Mouse (Mus musculus) kidney, embryonic 14.5 days (tissue): ENCODE data around the gene Timm23. TPM values are rescaled to one million over a fixed set of nuclear protein-coding genes. Genes with fewer than 3 reads are reported as not detected.

ENCODE experiments used
- ATAC-seq: fragments of 200-750 bp; cut with Nextera tagmentation; 2 replicates; pipeline ENCODE4 v1.8.0; 2017; ENCODE audit warnings: moderate number of reproducible peaks, mild to moderate bottlenecking, moderate TSS enrichment, moderate library complexity; ENCODE audit not compliant: low FRiP score, low TSS enrichment
- H3K27ac ChIP-seq: fragments of 300-500 bp; sonication (generic); 2 replicates; pipeline ENCODE4 v1.5.1; 2014; ENCODE audit warnings: low read depth, mild to moderate bottlenecking, low read length, moderate library complexity, mixed read lengths
- H3K27me3 ChIP-seq: fragments of 300-500 bp; sonication (generic); 2 replicates; pipeline ENCODE4 v1.6.1; 2014; ENCODE audit warnings: mild to moderate bottlenecking, low read length; ENCODE audit not compliant: control insufficient read depth, insufficient read depth
- H3K36me3 ChIP-seq: fragments of 300-500 bp; sonication (generic); 2 replicates; pipeline ENCODE4 v1.6.1; 2014; ENCODE audit warnings: low read length, mixed read lengths; ENCODE audit not compliant: control insufficient read depth, insufficient read depth
- H3K4me1 ChIP-seq: fragments of 300-500 bp; sonication (generic); 2 replicates; pipeline ENCODE4 v1.6.1; 2014; ENCODE audit warnings: low read length, mixed read lengths; ENCODE audit not compliant: control insufficient read depth, insufficient read depth
- H3K4me2 ChIP-seq: fragments of 300-500 bp; sonication (generic); replicated peaks from 2 replicates; pipeline ENCODE4 v1.6.1; 2014; ENCODE audit warnings: low read depth, mild to moderate bottlenecking, low read length
- H3K4me3 ChIP-seq: fragments of 300-500 bp; sonication (generic); 2 replicates; pipeline ENCODE4 v1.5.1; 2014; ENCODE audit warnings: mild to moderate bottlenecking, low read length
- H3K9ac ChIP-seq: fragments of 300-500 bp; sonication (generic); 2 replicates; pipeline ENCODE4 v1.6.1; 2014; ENCODE audit warnings: low read depth, mild to moderate bottlenecking, low read length, moderate library complexity
- H3K9me3 ChIP-seq: fragments of 300-500 bp; sonication (generic); 2 replicates; pipeline ENCODE4 v1.6.1; 2016; ENCODE audit warnings: low read length; ENCODE audit not compliant: control insufficient read depth
- WGBS: fragments of 180-500 bp; shearing (Covaris S2); extraction: QIAGEN DNeasy Blood & Tissue Kit; methylation state at CpG from one replicate; pipeline ENCODE4 v1.1.7; 2014; 5-methylcytosine and 5-hydroxymethylcytosine counted together
- polyA plus RNA-seq: library from polyadenylated mRNA; unstranded; fragments of >200 nt; fragmentation: Nextera tagmentation; extraction: Ambion mirVana; gene quantifications from 2 replicates; pipeline ENCODE4 v1.2.1, GENCODE M21; 2014

Timm23 gene
- polyA plus RNA-seq, 1 experiment from 2014 or later: 335 TPM

GRCm38 (mm10) chr14:32167326-32167725 lies 34.4 kb downstream of the Timm23 start:
- no peak overlapping the region for H3K4me2 ChIP-seq
- no peaks in the 10 kb centered on the region for H3K36me3 ChIP-seq
- no peaks in the 10 kb centered on the region for H3K9me3 ChIP-seq
- no peak overlapping the region for H3K27ac ChIP-seq
- 0 out of 2 replicates have a peak, but pooled peaks cover 8% of the 10 kb centered on the region for H3K4me1 ChIP-seq
- no peak overlapping the region for H3K9ac ChIP-seq
- 88% methylated on average over 5 of the region's 5 CpGs for WGBS
- H3K27me3 ChIP-seq: no peaks in the 10 kb centered on the region
- H3K4me3 ChIP-seq: no peak overlapping the region
- no peak for ATAC-seq

GRCm38 (mm10) chr14:32166840-32167239 lies 34.9 kb downstream of the Timm23 start:
- 76% methylated on average over 1 of the region's 1 CpGs for WGBS
- no peak overlapping the region for H3K27ac ChIP-seq
- H3K4me3 ChIP-seq: no peak overlapping the region
- 0 out of 2 replicates have a peak, but pooled peaks cover 8% of the 10 kb centered on the region for H3K4me1 ChIP-seq
- no peak for ATAC-seq
- no peak overlapping the region for H3K9ac ChIP-seq
- H3K36me3 ChIP-seq: no peaks in the 10 kb centered on the region
- H3K27me3 ChIP-seq: no peaks in the 10 kb centered on the region
- H3K9me3 ChIP-seq: no peaks in the 10 kb centered on the region
- no peak overlapping the region for H3K4me2 ChIP-seq

- H3K27ac ChIP-seq: no peak overlapping the region; the same call in 1 of the 2 replicates
- no peak for ATAC-seq
- peaks cover 14% of the 10 kb centered on the region for H3K4me1 ChIP-seq
- H3K36me3 ChIP-seq: no peaks in the 10 kb centered on the region
- H3K4me3 ChIP-seq: peak overlapping the region; percentile 56
- no peaks in the 10 kb centered on the region for H3K27me3 ChIP-seq
- no peaks in the 10 kb centered on the region for H3K9me3 ChIP-seq
- peak overlapping the region; percentile 87; the same call in 1 of the 2 replicates for H3K4me2 ChIP-seq
- 66% methylated on average over 2 of the region's 2 CpGs for WGBS
- H3K9ac ChIP-seq: 0 out of 2 replicates have a peak overlapping the region, but pooled peaks have one; percentile 64
Measured at GRCm38 (mm10) chr14:32166062-32166441, 35.6 kb downstream of the Timm23 start.

DNA sequence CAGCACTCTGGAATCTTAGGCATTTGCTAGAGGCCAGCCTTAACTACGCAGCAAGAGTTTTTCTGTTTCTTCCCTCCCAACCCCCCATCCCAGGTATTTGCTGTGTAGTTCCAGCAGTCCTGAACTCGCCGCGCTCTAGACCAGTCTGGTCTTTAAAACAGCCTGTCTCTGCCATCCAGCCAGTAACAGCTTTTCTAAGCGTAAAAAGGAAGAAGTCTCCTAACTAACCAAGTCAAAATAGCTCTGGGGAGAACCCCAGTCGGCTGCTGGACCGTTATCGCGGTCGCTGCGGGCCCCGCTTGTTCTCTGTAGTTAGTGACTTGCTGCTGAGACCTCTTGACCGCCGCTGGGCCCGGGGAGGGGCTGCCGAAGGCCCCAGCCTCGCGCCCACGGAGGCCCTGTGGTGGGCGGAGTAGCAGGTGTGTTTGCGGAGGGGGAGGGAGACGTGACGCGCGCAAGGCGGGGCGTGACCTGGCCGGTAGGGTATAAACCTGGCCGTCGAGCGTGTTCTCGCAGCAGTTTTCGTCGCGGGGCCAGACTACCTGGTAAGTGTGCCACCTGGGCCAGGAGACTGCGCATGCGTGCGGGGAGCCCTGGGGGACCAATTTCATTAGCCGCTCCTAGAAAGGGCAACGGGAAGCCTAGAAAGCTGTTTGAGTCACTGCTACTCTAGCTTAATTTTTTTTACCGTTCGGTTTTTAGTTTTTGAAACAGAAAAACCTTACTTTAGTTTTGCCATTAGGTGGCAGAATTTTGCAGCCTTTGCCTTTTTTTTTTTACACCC lies 36.2 kb downstream of the Timm23 start:
- H3K27me3 ChIP-seq: no peaks in the 10 kb centered on the region
- H3K4me1 ChIP-seq: peaks cover 20% of the 10 kb centered on the region
- peak overlapping the region; percentile 56 for H3K4me3 ChIP-seq
- H3K4me2 ChIP-seq: peak overlapping the region; percentile 87
- H3K9me3 ChIP-seq: no peaks in the 10 kb centered on the region
- under 1% methylated on average over 42 of the region's 42 CpGs for WGBS
- H3K9ac ChIP-seq: peak overlapping the region; percentile 64; the same call in 1 of the 2 replicates
- peak; percentile 90 for ATAC-seq
- peak overlapping the region; percentile 83 for H3K27ac ChIP-seq
- H3K36me3 ChIP-seq: no peaks in the 10 kb centered on the region

- Histone ChIP-seq H3K9me3 (no peaks in the 10 kb centered on the region), H3K4me2 (no peak overlapping the region), H3K27me3 (no peaks in the 10 kb centered on the region), H3K4me3 (no peak overlapping the region; the same call in 1 of the 2 replicates), H3K36me3 (no peaks in the 10 kb centered on the region), H3K4me1 (peaks cover 20% of the 10 kb centered on the region), H3K9ac (no peak overlapping the region), H3K27ac (no peak overlapping the region)
- ATAC-seq: no peak
- WGBS: 77% methylated on average over 8 of the region's 8 CpGs
Measured at GRCm38 (mm10) chr14:32164173-32165051, 37.3 kb downstream of the Timm23 start.

DNA sequence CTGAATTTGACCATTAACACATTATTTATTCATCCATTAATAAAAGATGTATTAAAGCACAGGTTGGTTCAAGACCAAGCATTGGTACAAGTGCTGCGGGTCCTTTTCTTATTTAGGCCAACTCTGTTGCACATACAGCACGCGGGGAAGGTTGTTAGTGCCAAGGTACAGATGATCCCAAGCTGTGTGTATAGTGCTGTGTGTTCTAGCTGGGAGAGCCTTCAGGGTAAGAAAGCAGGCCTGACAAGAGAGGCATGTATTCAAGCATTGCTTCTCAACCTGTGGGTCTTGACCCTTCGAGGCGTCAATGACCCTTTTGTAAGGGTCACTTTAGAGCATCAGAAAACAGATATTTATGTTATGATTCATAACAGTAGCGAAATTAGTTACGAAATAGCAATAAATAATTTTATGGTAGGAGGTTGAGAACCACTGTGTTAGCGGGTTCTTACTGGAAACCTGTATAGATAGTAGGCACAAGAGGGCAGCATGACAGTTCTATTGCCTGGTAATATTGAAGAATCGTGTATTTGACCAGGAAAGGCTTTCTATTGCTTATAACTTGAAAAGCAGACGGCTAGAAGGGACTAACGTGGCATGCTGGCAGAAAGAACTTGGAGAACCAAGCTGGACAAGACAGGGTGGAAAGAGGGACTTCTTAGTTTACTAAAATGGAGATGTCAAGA lies 38.4 kb downstream of the Timm23 start:
- Histone ChIP-seq H3K27ac (no peak overlapping the region), H3K36me3 (no peaks in the 10 kb centered on the region), H3K27me3 (no peaks in the 10 kb centered on the region), H3K9ac (no peak overlapping the region), H3K4me2 (no peak overlapping the region), H3K4me3 (no peak overlapping the region), H3K9me3 (no peaks in the 10 kb centered on the region), H3K4me1 (peaks cover 20% of the 10 kb centered on the region)
- WGBS: 91% methylated on average over 11 of the region's 11 CpGs
- no peak for ATAC-seq

- no peak overlapping the region for H3K27ac ChIP-seq
- 83% methylated on average over 5 of the region's 5 CpGs for WGBS
- no peak overlapping the region for H3K4me2 ChIP-seq
- H3K36me3 ChIP-seq: no peaks in the 10 kb centered on the region
- H3K27me3 ChIP-seq: no peaks in the 10 kb centered on the region
- H3K4me1 ChIP-seq: peaks cover 20% of the 10 kb centered on the region
- no peak overlapping the region for H3K9ac ChIP-seq
- no peaks in the 10 kb centered on the region for H3K9me3 ChIP-seq
- H3K4me3 ChIP-seq: no peak overlapping the region
- no peak for ATAC-seq
Measured at GRCm38 (mm10) chr14:32162231-32162630, 39.5 kb downstream of the Timm23 start.

DNA sequence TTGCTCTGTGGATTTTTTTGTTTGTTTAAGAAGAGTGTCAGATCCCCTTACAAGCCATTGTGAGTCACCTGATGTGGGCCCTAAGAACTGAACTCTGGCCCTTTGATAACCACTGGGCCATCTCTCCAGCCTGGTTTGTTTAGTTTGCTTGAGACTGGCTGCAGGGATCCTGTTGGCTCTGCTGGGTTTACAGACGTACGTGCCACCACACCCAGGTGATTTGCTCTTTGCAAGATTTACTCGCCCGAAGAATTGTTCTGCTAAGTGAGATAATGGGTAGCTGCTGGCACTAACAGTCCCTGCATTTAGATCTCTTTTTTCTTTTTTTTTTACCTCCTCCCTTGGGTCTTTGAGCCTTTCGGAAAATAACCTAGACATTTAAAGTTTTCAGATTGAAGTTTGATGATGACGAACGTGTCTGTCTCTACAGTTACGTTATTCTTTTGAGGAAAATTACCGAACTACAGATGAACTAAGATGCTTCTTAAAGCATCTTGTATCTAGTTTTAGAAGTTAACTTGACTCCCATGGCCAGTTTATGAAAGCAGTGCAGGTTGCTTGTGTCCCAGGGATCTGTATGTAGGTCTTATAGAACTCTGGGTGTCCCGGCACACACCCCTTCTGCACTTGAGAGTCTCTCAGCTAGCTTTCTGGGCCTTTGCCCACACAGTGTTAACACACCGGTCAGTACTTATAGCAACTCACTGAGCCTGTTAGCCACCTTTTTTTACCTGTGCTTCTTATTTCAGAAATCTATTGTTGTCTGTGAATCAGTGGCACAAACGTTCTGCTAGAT lies 40.4 kb downstream of the Timm23 start:
- Histone ChIP-seq H3K27me3 (no peaks in the 10 kb centered on the region), H3K4me1 (peaks cover 20% of the 10 kb centered on the region), H3K36me3 (no peaks in the 10 kb centered on the region), H3K4me3 (peak overlapping the region; percentile 65), H3K27ac (no peak overlapping the region), H3K9me3 (no peaks in the 10 kb centered on the region), H3K4me2 (peak overlapping the region; percentile 75), H3K9ac (peak overlapping the region; percentile 77; the same call in 1 of the 2 replicates)
- no peak for ATAC-seq
- WGBS: 86% methylated on average over 12 of the region's 12 CpGs
